Mouse (Mus musculus) midbrain, embryonic 13.5 days (tissue): Measurements from ENCODE around the gene Tmem150a. TPM values are rescaled to one million over a fixed set of nuclear protein-coding genes. Genes with fewer than 3 reads are reported as not detected.
A peak's percentile ranks its signal among the peaks of the same experiment; 100 is the strongest.

Source experiments
- ATAC-seq: fragments of 200-750 bp; cut with Nextera tagmentation; 2 replicates; pipeline ENCODE4 v1.8.0; 2017; ENCODE audit warnings: mild to moderate bottlenecking, moderate TSS enrichment, moderate library complexity
- H3K27ac ChIP-seq: fragments of 300-500 bp; sonication (generic); 2 replicates; pipeline ENCODE4 v1.5.1; 2015; ENCODE audit warnings: inconsistent platforms, mild to moderate bottlenecking, moderate library complexity
- H3K27me3 ChIP-seq: fragments of 300-500 bp; sonication (generic); 2 replicates; pipeline ENCODE4 v1.6.1; 2015; ENCODE audit warnings: mild to moderate bottlenecking, inconsistent platforms
- H3K36me3 ChIP-seq: fragments of 300-500 bp; sonication (generic); 2 replicates; pipeline ENCODE4 v1.6.1; 2015; ENCODE audit warnings: mild to moderate bottlenecking, inconsistent platforms
- H3K4me1 ChIP-seq: fragments of 300-500 bp; sonication (generic); replicated peaks from 2 replicates; pipeline ENCODE4 v1.6.1; 2015; ENCODE audit warnings: inconsistent platforms
- H3K4me2 ChIP-seq: fragments of 300-500 bp; sonication (generic); replicated peaks from 2 replicates; pipeline ENCODE4 v1.6.1; 2015; ENCODE audit warnings: moderate library complexity, mild to moderate bottlenecking, inconsistent platforms
- H3K4me3 ChIP-seq: fragments of 300-500 bp; sonication (generic); replicated peaks from 2 replicates; pipeline ENCODE4 v1.5.1; 2015; ENCODE audit warnings: mild to moderate bottlenecking, inconsistent platforms
- H3K9ac ChIP-seq: fragments of 300-500 bp; sonication (generic); replicated peaks from 2 replicates; pipeline ENCODE4 v1.6.1; 2015; ENCODE audit warnings: mild to moderate bottlenecking, inconsistent platforms
- H3K9me3 ChIP-seq: fragments of 300-500 bp; sonication (generic); 2 replicates; pipeline ENCODE4 v1.6.1; 2016; ENCODE audit warnings: mild to moderate bottlenecking, inconsistent platforms
- WGBS: fragments of 180-500 bp; shearing (Covaris S2); methylation state at CpG from one replicate; pipeline ENCODE4 v1.1.7; 2015; 5-methylcytosine and 5-hydroxymethylcytosine counted together
- polyA plus RNA-seq: library from polyadenylated mRNA; unstranded; fragments of >200 nt; fragmentation: Nextera tagmentation; extraction: Ambion mirVana; gene quantifications from 2 replicates; pipeline ENCODE4 v1.2.1, GENCODE M21; 2015

Tmem150a gene
- polyA plus RNA-seq = 10.3 and 11.5 TPM in 2 replicates

DNA sequence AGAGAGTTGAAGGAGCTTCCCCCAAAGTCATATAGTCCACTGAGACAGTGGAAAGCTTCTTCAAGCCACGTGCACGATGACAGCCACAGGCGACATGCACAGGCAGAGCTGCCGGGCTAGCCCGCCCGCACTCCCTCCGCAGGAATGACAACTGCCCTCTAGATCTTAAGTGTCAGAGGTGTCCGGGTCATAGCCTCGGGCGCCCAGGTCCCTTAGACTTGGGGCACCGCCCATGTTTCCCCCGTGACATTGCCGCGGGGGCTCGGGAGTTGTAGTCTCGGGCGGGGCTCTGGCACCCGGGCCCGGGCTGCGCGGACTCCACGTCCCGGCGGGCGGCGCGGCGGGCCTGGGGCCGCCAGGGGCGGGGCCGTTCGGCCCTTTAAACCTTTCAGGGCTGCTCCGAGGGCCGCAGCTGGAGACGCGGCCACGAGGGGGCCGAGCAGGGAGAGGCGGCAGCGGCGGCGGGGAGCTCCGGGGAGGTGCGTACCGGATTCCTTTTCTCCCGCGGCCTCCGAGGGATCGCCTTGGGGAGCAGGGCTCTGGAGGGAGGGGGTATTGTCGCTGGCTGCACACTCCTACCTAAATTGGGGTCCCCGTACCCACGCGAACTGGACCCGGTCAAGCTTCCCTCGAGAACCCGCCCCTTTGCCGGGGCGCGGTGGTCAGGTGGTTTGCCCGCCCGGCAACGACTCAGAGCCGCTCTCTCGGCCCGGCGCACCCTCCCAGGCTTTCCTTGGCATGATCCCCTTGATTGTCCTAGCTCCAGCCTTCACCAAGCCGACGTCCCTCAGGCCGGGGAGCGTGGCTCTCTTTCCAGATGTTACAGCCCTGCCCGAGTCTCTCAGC lies at the start of gene Tmem150a:
Tmem150a (plus strand) TSS at position 382 of the 846 bp plus-strand sequence.
- H3K4me3 ChIP-seq = peak within 1 kb of the TSS; percentile 59
- no peaks in the 10 kb centered on the region for H3K27me3 ChIP-seq
- no peaks in the 10 kb centered on the region for H3K9me3 ChIP-seq
- H3K4me2 ChIP-seq = peak within 1 kb of the TSS; percentile 85
- H3K4me1 ChIP-seq = peaks cover 24% of the 10 kb centered on the region
- H3K36me3 ChIP-seq = peaks cover 39% of the 10 kb centered on the region
- H3K9ac ChIP-seq = peak within 1 kb of the TSS; percentile 79
- H3K27ac ChIP-seq = peak within 1 kb of the TSS; percentile 67
- peak; percentile 92 for ATAC-seq
- 0% methylated on average over 62 of the region's 71 CpGs for WGBS

DNA sequence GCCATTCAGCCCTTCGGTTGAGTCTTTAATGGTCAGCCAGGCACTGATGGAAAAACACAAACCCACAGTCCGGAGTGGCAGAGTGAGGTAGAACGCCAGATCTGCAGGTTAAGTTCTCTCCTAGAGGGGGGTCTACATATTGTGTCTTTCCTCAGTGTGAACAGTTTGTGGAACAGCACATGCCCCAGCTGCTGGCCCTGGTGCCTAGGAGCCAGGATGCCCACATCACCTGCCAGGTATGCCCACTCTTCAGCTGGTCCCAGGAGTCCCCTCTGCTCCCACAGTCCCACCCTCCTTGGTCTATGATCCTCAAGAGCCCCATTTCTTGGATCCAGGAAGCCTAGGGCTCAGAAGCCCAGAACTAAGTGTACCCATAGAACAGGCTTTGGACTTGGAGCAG lies 43.0 kb upstream of the Tmem150a start:
- Histone ChIP-seq H3K27ac (no peak overlapping the region), H3K27me3 (no peaks in the 10 kb centered on the region), H3K36me3 (peaks cover 29% of the 10 kb centered on the region), H3K9ac (no peak overlapping the region), H3K9me3 (no peaks in the 10 kb centered on the region), H3K4me2 (no peak overlapping the region), H3K4me1 (no peaks in the 10 kb centered on the region), H3K4me3 (no peak overlapping the region)
- no peak for ATAC-seq
- WGBS = 93% methylated on average over 3 of the region's 3 CpGs

DNA sequence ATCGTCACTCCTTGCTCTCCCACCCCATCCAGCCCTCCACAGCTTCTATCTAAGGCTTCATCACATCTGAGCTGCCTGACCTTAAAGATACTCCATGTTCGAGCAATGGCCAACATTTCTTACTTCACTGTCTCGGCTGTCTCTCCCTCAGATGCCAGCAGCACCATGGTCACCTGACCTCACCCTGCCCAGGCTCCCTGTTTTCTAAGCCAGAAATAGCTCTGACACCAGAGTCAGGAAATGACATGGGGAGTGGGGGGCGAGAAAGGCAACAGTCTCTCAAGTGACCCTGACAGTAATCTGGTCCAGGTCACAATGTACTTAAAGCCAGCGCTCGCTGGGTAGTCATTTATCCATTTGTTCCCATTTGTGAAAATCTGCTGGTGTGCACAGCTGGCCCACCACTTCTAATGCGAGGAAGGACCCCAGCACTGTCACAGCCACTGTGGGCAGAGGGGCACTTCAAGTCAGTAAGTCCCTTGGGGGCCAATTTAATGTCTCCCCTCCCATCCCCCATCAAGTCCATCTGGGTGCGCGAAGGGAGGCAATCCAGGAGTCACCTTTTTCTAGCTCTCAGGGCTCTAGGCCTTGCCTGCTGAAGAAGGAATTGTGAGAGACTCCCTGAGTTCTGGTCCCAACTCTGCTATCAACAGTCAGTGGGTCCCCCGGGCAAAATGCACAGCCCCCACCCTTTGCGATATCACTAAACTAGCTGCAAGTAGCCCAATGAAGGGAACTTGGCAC lies 42.0 kb upstream of the Tmem150a start:
- Histone ChIP-seq H3K4me2 (no peak overlapping the region), H3K4me1 (no peaks in the 10 kb centered on the region), H3K9ac (no peak overlapping the region), H3K36me3 (peaks cover 40% of the 10 kb centered on the region), H3K4me3 (no peak overlapping the region), H3K27me3 (no peaks in the 10 kb centered on the region), H3K9me3 (no peaks in the 10 kb centered on the region), H3K27ac (no peak overlapping the region)
- ATAC-seq = no peak
- 91% methylated on average over 11 of the region's 11 CpGs for WGBS

DNA sequence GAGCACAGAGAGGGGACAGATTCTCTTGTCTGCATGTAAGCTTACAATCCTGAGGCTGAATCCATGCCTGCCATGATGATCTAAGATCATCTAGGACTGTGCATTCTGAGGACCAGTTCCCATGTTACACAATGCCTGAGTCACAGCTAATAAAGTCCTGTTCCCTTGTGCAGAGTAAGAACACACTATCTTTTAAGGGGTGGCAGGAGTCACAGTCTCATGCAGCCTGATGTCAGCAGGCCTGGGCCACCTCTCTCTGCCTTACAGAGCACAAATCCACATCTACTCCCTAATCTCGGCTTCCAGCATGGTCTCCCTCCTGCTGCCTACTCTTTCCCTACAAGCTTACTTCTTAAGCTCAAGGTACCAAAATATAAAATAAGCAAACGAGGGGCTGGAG lies 39.9 kb upstream of the Tmem150a start:
- H3K27ac ChIP-seq = no peak overlapping the region
- H3K4me3 ChIP-seq = no peak overlapping the region
- no peak for ATAC-seq
- no peaks in the 10 kb centered on the region for H3K4me1 ChIP-seq
- H3K36me3 ChIP-seq = peaks cover 61% of the 10 kb centered on the region
- no peak overlapping the region for H3K9ac ChIP-seq
- H3K4me2 ChIP-seq = no peak overlapping the region
- no peaks in the 10 kb centered on the region for H3K9me3 ChIP-seq
- H3K27me3 ChIP-seq = no peaks in the 10 kb centered on the region
- 89% methylated on average over 2 of the region's 2 CpGs for WGBS

DNA sequence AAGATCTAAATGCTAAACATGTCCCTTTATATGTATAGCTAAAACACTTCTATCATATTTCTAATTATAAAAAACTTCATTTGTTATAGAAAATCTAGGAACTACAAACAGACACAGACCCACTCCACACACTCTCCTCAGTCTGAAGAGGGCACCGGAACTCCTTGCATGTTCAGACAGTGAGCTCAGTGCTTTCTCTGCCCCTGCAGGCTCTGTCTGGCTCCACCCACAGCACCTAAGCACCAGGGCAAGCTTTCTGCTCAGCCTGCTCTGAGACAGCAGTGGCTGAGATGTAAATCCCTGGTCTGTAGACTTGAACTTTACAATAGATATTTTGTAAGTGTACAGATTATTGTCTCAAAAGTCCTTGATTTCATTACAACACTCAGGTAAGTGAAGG lies 39.2 kb upstream of the Tmem150a start:
- H3K27me3 ChIP-seq = no peaks in the 10 kb centered on the region
- H3K27ac ChIP-seq = no peak overlapping the region
- H3K4me3 ChIP-seq = no peak overlapping the region
- H3K9me3 ChIP-seq = no peaks in the 10 kb centered on the region
- peaks cover 68% of the 10 kb centered on the region for H3K36me3 ChIP-seq
- H3K4me1 ChIP-seq = no peaks in the 10 kb centered on the region
- no peak overlapping the region for H3K4me2 ChIP-seq
- ATAC-seq = no peak
- H3K9ac ChIP-seq = no peak overlapping the region
- WGBS = 88% methylated on average over 1 of the region's 1 CpGs

DNA sequence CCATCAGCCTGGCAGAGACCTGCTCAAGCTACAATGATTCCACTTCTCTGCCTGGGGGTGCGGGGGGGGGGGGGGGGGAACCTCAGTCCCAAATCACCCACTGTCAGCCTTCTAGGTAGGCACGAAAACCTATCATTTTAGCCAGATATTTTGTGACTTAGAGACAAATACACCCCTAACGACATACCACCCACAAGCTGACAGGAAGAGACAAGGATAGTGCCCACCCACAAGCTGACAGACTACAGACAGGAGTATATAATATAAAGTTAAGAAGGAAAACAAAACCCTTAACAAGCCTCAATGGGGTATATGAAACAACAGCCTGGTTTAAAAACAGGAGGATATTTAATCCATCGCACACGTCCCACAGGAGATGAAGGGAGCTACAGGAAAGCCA lies 36.8 kb upstream of the Tmem150a start:
- no peaks in the 10 kb centered on the region for H3K27me3 ChIP-seq
- no peak overlapping the region for H3K4me2 ChIP-seq
- no peak overlapping the region for H3K4me3 ChIP-seq
- no peak overlapping the region for H3K27ac ChIP-seq
- no peaks in the 10 kb centered on the region for H3K9me3 ChIP-seq
- H3K36me3 ChIP-seq = peaks cover 83% of the 10 kb centered on the region
- H3K4me1 ChIP-seq = no peaks in the 10 kb centered on the region
- WGBS = 85% methylated on average over 5 of the region's 5 CpGs
- no peak overlapping the region for H3K9ac ChIP-seq
- ATAC-seq = no peak

DNA sequence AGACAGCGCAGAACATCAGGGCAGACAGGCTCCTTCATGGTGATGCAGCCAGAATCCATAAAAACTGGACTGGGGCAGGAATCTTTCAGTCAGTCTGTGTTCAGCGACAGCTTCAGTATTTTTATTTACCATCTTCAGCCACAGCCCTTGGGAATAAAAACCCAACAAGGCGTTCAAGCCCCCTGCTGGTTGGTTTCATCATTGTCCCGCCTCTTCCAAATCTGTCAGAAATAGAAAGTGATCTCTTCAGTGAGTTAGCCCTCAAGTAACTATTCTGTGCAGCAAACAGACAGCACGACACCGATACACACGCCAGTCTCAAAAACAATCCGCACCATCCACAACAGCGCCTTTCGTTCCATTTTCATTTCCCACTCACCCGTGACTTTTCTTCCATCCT lies 36.2 kb upstream of the Tmem150a start:
- H3K4me2 ChIP-seq = no peak overlapping the region
- H3K9ac ChIP-seq = no peak overlapping the region
- peaks cover 88% of the 10 kb centered on the region for H3K36me3 ChIP-seq
- H3K9me3 ChIP-seq = no peaks in the 10 kb centered on the region
- H3K27ac ChIP-seq = no peak overlapping the region
- H3K27me3 ChIP-seq = no peaks in the 10 kb centered on the region
- no peak overlapping the region for H3K4me3 ChIP-seq
- 85% methylated on average over 11 of the region's 11 CpGs for WGBS
- no peak for ATAC-seq
- no peaks in the 10 kb centered on the region for H3K4me1 ChIP-seq

DNA sequence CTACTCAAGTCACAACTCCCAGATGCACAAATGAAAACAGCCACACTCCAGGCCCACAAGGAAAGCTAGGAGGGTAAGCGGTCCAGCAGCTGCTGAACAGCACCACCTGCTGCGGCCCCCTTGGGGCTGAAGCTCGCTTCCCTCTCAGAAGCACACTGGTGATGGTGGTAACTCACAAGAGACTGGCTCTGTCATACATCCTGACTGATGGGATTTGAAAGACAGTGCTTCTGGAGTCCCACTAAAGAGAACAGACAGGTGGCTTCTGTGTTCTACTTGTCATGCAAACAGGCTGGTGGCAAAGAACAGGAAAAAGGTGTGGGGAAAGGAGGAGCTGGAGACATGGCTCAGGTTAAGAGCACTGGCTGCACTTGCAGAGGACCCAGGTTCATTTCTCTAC lies 32.3 kb upstream of the Tmem150a start:
- H3K27ac ChIP-seq = no peak overlapping the region
- peaks cover 99% of the 10 kb centered on the region for H3K36me3 ChIP-seq
- 91% methylated on average over 3 of the region's 3 CpGs for WGBS
- H3K27me3 ChIP-seq = no peaks in the 10 kb centered on the region
- H3K9me3 ChIP-seq = no peaks in the 10 kb centered on the region
- H3K4me3 ChIP-seq = no peak overlapping the region
- H3K4me1 ChIP-seq = no peaks in the 10 kb centered on the region
- H3K9ac ChIP-seq = no peak overlapping the region
- no peak for ATAC-seq
- no peak overlapping the region for H3K4me2 ChIP-seq

DNA sequence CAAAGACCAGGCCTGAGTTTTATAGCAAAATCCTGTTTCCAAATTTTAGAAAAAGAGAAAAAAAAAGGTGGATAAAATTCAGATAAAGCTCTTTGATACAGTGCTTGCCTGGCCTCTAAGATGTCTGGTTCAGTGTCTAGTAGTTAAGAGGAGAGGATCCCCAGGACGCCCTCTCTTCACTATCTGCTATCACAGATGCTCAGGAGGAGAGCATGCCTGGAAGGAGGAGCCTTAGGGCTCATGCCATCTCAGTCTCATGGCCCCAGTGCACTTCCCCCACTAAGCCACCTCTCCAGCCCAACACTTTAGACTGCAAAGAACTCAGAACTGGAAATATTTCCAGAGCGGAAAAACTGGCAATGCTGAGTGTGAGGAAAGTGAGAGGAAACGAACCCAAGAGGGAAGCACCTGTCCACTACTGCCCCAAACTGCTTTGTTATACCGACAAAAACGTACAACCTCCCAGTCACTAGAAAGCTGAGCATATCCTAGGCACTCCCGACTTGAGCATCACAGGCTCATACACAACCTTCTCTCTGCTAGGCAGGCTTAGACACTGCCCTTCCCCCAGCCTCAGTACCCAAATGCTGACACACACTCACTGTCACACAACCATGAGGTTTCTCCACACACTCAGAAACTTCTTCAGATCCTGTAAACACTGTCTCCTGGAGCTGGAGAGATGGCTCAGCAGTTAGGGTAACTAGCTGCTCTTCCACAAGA lies 31.3 kb upstream of the Tmem150a start:
- Histone ChIP-seq H3K36me3 (peaks cover 99% of the 10 kb centered on the region), H3K9me3 (no peaks in the 10 kb centered on the region), H3K4me1 (no peaks in the 10 kb centered on the region), H3K27me3 (no peaks in the 10 kb centered on the region), H3K27ac (no peak overlapping the region), H3K4me3 (no peak overlapping the region), H3K9ac (no peak overlapping the region), H3K4me2 (no peak overlapping the region)
- no peak for ATAC-seq
- 93% methylated on average over 6 of the region's 6 CpGs for WGBS

DNA sequence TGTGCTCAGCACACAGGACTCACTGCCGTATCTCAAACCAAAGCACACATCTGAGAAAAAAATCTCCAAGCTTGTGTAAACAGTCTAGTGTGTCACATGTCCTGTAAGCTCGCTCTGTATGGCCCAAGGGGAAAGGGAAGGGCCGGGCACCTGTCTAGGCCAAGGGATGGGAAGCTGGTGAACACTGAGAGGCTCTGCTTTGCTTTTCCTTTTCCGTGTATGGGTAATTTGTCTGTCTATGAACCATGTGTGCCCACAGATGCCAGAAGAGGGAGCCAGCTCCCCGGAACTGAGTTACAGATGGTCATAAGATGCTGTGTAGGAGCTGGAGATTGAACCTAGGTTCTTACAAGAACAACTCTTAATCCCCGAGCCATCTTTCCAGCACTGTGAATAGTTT lies 29.0 kb upstream of the Tmem150a start:
- Histone ChIP-seq H3K9me3 (no peaks in the 10 kb centered on the region), H3K9ac (no peak overlapping the region), H3K36me3 (peaks cover 95% of the 10 kb centered on the region), H3K4me1 (no peaks in the 10 kb centered on the region), H3K27me3 (no peaks in the 10 kb centered on the region), H3K27ac (no peak overlapping the region), H3K4me3 (no peak overlapping the region), H3K4me2 (no peak overlapping the region)
- no peak for ATAC-seq
- 76% methylated on average over 6 of the region's 6 CpGs for WGBS

DNA sequence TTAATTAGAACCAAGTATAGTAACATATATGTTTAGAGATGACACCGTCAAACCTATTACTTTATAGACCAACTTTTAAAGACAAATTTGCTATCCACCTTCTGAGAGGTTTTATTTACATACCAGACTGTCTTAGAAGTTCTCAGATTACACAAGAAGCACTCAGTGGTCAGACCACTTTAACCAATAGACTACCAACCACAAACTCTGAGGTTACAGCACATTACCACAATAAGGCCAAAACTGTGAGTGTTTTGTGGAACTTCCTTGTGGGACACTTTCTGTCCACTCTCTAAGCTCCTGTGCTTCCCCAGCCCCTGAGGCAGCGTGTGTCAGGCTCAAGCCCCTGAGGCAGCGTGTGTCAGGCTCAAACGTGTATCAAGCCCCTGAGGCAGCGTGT lies 26.2 kb upstream of the Tmem150a start:
- no peak overlapping the region for H3K4me3 ChIP-seq
- peaks cover 94% of the 10 kb centered on the region for H3K36me3 ChIP-seq
- H3K9me3 ChIP-seq = no peaks in the 10 kb centered on the region
- no peak overlapping the region for H3K4me2 ChIP-seq
- no peaks in the 10 kb centered on the region for H3K27me3 ChIP-seq
- H3K4me1 ChIP-seq = no peaks in the 10 kb centered on the region
- 92% methylated on average over 5 of the region's 5 CpGs for WGBS
- no peak for ATAC-seq
- no peak overlapping the region for H3K9ac ChIP-seq
- H3K27ac ChIP-seq = no peak overlapping the region

DNA sequence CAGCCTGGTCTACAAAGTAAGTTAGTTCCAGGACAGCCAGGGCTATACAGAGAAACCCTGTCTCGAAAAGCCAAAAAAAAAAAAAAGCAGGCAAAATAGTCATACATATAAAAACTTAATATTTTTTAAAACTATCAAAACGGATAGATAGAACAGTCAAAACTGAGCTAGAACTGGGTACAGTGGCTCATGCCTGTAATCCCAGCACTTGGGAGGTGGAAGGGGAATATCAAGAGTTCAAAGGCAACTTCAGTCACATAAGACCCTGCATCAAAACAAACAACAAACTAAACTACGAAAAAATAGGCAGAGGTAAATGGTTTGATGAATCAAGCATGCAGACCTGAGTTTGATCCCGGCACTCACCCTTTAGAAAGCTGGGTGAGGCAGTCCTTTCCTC lies 25.1 kb upstream of the Tmem150a start:
- H3K27me3 ChIP-seq = no peaks in the 10 kb centered on the region
- H3K36me3 ChIP-seq = peaks cover 94% of the 10 kb centered on the region
- 90% methylated on average over 4 of the region's 4 CpGs for WGBS

More for the DNA sequence above, 25.1 kb upstream of the Tmem150a start:
- Histone ChIP-seq H3K4me2 (no peak overlapping the region), H3K4me1 (no peaks in the 10 kb centered on the region), H3K27ac (no peak overlapping the region), H3K9me3 (no peaks in the 10 kb centered on the region), H3K4me3 (no peak overlapping the region), H3K9ac (no peak overlapping the region)
- no peak for ATAC-seq
